Mouse (Mus musculus) neural tube, embryonic 10.5 days (tissue): ENCODE results near the gene Mex3a.
A peak's percentile ranks its signal among the peaks of the same experiment; 100 is the strongest.
"Not testable (repeated sequence)": the region's sequence is repeated elsewhere in the genome, so short reads cannot be mapped to it uniquely, and the experiment has no call there.

Experiments used
- DNase-seq: peaks from one replicate; pipeline ENCODE4 v3.0.0-alpha.2; 2017; ENCODE audit warnings: low spot score; ENCODE audit errors: extremely low spot score

Gene Mex3a

DNA sequence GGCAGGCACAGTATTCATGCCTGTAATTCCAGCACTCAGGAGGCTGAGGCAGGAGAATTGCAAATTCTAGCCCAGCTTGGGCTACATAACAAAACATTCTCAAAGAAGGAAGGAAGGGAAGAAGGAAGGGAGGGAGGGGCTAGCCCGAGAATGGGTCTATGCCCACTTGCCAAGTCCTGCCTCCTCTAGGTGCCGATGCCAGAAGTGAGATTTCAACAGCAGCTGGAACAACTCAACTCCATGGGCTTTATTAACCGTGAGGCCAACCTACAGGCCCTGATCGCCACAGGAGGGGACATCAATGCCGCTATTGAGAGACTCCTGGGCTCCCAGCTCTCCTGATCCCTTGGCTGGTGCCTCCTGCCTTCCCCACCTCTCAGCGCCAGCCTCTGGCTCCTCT lies 35.7 kb downstream of the Mex3a start:
- DNase-seq, result no peak

DNA sequence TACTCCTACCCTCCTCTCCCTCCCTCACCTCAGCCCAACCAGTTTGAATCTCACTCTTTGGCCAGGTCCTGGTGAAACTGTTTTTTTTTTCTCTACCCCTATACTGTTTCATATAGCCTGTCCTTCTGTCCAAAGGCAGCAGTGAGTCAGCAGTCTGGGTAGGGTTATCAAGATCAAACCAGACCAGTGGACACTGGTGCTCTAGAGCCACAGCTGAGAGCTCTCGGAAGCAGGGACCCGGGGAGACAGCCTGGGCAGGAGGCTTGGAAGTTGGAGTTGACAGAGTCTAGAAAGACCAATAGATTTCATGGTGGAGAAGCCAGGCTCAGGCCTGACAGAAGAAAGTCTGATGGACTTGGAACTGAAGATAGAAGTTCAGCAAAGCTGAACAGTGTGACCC lies 36.4 kb downstream of the Mex3a start:
- no peak for DNase-seq

DNA sequence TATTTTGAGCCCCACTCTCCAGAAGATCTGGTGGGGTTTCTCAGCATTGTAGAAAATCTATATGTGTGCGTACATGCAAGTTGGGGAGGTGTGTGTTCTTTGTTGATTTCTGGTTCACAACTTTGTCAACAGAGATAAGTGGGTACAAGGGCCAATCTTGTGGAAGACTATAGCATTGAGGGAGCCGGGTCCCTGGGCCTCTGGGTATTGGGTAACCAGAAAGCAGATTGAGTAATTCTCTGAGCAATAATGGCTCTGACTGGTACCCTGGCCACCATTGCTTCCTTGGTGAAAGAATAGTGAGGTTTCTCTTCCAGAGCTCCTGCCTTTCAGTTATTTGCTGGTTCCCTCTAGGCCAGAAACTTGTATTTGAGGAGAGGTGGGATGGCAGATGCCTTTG lies 36.9 kb downstream of the Mex3a start:
- no peak for DNase-seq

DNA sequence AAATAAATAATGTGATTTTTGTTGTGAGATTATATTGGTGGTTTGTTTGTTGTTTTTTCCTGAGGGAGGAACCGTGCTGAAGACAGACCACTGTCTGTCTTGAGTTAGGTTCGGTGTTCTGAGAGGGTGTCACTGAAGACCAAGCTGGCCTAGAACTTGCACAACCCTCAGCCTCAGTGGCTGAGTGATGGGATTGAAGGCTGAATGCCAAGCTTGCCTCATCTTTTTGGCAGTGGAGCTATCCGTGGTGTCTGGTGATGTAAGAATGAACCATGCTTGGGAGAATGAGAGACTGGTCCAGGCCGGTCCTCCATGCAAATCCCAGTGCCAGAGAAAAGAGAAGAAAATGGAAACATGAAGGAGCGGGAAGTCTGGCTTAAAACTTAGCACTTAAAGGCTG lies 37.5 kb downstream of the Mex3a start:
- DNase-seq, result no peak

DNA sequence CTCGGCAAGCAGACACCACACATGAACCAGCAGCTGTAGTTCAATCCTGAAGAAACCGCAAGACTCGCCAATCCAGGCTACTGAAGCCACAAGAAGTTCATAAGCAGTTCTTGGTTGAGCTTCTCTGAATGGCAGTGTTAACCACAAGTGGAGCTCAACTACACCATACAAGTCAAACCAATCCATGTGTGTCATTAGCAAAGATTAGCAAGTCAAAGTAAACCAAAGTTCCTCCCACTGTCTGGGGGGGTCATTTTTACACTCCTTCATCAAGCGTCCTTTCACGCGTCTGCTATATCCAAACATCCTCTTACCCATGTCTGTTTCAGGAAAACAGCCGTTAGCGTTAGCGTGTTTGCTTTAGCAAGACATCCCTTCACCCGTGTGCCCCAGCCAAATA lies 38.1 kb downstream of the Mex3a start:
- no peak for DNase-seq

DNA sequence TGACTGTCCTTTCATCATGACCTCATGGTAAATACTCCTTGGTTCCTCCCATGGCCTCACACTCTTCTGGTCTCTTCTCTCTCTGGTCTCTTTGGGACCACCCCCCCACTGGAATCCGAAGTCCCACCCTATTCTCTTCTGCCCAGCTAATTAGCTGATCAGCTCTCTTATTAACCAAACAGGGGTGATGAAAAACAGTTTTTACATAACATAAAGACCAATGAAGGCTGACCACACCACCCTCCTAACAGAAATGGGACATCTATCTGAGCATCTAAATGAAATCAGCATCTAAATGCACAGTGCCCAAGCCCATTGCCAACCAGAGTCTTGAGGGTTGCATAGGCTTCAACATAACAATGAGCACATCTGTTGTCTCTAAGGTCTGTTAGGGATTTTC lies 39.7 kb downstream of the Mex3a start:
- DNase-seq, result no peak

DNA sequence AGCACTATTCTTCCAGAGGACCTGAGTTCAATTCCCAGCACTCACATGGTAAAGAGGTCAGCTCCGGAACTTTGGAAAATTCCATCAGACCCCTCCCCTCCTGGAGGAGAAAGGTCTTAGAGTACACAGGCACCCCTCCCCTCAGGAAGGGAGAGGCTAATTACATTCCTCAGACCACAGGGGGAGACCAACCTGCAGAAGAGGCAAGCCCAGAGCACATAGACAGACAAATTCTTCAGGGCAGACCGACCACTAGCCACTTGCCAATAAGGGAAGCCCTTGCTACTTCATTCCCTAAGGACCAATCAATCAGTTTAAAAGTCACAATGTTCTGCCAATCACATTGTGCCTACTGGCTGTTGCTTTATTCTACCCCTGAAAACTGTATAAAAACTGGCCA lies 40.6 kb downstream of the Mex3a start:
- no peak for DNase-seq

DNA sequence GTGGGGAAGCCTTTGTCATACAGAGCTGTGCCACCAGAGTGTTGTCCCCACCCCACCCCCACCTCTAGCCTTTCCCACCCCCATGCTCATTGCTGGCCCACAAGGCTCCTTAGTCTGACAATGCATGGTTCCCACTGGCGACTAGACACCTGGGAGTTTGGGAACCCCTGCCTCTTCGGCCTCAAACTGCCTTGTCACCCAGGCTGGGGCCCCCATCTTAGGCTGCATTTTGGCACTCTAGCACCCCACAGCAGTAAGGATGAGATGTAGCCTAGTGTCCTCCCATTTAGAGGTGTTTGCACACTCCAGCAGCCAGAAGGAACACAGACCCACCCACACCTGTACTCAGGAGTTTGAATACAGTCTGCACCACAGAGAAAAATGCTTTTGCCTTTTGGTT lies 41.6 kb downstream of the Mex3a start:
- DNase-seq, result no peak

DNA sequence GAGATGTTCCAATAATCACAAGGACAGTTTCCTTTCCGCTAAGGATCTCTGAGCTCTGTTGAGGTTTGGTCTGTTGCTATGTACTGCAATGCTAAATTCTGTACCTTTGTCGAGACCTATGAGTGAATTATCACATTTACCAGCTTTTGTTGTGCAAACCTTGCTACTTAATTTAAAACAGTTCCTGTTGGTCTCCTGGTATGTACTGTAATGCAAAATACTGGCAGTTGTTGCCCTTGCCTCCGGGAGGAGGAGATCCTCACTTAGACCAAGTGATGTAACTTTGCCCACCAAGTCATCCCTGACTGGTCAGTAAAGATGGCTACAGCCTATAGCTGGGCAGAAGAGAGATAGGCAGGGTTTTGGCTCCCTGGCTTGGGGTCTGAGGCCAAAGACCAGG lies 43.3 kb downstream of the Mex3a start, which contains the start of gene Ssr2:
Ssr2 (plus strand) TSS at position 337 of the 400 bp plus-strand sequence.
- no peak for DNase-seq

DNA sequence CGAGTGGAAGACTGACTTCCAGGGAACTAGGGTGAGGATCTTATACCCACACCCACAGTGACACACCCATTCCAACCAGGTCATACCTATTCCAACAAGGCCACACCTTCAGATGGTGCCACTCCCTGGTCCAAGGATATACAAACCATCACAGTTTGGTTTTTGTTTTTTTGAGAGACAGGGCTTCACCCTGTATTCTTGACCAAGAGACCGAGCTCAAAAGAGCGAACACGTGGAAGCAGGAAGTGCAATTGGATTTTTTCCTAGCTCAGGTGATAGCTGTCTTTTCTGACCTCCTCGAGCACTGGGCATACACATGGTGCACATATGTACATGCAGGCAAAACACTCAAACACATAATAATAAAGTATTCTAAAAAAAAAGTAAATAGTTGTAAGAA lies 45.7 kb downstream of the Mex3a start:
- not testable (repeated sequence) for DNase-seq

DNA sequence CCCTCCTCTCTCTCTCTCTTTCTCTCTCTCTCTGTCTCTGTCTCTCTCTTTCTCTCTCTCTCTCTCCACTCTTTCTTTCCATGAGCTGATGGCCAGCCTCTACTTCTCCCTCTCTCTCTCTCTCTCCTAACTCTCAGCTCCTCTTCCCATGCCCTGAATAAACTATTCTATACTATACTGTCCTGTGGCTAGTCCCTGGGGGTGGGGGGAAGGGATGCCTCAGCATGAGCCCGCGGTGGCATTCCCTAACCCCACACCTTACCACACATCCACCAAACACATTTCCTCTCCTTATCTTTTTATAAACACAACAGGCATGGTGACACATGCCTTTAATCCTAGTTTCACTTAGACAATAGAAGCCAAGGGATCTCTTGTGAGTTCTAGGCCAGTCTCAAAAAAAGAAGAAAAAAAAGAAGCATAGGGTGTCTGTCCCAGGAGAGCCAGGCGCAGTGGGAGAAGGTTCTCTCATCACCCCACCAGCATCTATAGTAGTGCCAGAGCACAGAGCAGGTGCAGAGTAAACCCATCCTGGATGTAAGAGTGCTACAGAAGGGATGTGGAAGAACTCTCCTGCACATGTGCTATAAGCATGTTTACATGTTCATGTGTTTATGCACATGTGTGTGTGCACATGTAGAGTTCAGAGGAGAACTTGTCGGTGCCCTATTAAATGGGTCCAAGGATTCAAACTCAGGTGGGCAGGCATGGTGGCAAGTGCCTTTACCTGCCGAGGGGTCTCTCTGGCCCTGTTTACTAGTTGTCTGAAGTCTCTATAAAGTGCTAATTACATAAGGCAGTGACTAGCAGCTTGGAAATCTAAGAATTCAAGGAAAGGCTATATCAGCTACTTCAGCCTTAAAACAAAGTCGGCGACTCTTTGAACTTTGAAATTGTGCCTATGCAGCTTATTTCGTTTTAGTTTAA lies 46.6 kb downstream of the Mex3a start:
- DNase-seq, result no peak

DNA sequence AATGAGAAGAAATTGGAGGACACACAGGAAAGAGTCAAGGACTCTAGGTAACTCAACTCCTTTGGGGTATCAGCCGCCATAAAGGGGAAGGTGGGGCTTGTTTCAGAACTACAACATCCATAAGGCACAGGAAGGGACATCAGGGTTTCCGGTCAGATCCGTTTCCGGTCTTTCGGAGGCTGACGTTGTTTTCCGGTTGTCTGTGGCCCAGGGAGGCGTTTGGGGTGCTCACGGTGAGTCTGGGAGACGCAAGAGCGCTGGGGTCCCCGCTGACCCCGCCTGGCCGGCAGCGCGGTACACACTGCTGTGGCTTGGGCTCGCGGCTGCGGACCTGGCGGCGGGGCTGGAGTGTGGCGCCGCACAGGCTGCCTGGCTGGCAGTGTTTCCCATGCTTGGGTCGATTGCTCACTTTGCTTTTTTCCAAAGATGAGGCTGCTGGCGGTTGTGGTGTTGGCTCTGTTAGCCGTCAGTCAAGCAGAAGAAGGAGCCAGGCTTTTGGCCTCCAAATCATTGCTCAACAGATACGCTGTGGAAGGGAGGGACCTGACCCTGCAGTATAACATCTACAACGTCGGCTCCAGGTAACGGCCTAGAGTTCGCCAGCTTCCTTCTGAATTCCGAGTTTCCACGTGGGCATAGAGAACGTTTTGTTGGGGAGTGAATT lies 47.4 kb downstream of the Mex3a start:
- DNase-seq, result peak; percentile 81

DNA sequence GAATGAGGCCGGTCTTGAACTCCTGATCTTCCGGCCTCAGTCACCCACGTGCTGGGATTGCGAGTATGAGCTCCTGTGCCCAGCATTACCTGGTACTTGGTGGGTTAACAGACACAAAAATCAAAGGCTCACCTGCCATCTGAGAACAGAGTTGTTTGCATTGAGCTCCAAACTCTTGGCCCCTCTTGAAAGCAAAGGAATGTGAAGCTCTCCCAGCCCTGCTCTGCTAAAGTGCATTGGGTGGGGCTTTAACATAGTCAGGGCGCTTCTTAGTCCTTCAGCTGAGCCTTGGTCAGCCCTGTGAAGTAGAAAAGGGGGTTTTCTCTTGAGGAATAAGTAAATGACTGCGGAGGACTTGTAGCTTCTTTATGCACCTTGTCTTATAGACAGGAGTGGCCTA lies 53.6 kb downstream of the Mex3a start:
- DNase-seq, result no peak

DNA sequence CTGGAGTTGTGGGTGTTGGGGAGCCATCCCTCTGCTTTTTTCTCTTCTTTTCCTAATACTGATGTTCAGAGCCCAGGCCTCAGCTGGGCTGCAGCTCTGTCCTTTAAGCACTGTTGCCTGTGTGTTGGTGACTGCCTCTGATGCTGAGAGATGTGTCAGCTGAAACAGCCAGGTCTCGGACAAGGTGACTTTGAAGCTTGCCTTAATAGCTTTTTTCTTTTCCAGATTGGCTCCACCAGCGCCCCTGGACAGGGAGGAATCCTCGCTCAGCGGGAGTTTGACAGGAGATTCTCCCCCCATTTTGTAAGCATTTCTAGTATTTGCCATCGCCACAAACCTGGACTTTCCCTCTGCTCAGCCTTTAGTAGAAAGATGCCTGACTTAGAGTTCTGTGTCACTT lies 54.4 kb downstream of the Mex3a start:
- DNase-seq, result no peak

DNA sequence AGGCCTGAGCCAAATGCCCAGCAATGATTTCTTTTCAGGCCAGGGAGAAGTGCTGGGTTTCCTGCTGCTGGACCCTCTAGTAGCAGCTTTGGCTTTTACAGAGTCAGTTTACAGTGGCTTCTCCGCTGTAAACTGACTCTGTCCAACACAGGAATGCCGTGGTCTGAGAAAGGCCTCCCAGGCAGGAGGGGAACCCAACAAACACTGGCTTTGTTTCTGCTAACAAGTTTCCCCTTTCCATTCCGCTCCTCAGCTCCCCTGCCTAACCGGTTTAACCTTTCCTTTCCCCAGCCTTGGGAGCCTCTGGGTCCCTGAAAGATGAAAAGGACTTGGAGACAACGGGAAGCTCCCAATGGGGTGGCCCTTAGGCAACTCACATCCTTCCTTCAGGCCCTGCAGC lies 58.1 kb downstream of the Mex3a start:
- no peak for DNase-seq
